Mouse (Mus musculus): ENCODE results near the gene Ipp. TPM values are rescaled to one million over a fixed set of nuclear protein-coding genes. Genes with fewer than 3 reads are reported as not detected.

Ipp gene
- 8.4 and 10.1 TPM in 2 replicates for total RNA-seq (2012; rRNA removed)
- polyA plus RNA-seq (2012; ENCODE audit: insufficient read depth in 1 of 2, insufficient read length in 2 of 2, low read depth in 1 of 2, low replicate concordance in 2 of 2, missing spikeins in 1 of 2): 1 to 10 TPM in 1 of 2 experiments, not detected in 1; 8.8 TPM

- peaks cover 6% of the 10 kb centered on the region; the same call in 1 of the 2 replicates for H3K79me2 ChIP-seq (ENCODE audit: control insufficient read depth, insufficient read depth, low read length, poor library complexity)
- no peak for TF ChIP-seq EP300 (IDR thresholded peaks at IDR 0.05; ENCODE audit: low read depth in 1 of 2, low read length in 2 of 2)
- TF ChIP-seq MAZ (IDR thresholded peaks at IDR 0.05; ENCODE audit: low read depth, low read length): no peak; the same call in 1 of the 2 replicates
- no peak for TF ChIP-seq UBTF (IDR thresholded peaks at IDR 0.05; ENCODE audit: borderline replicate concordance, insufficient read depth, low read depth, low read length)
- no peak for TF ChIP-seq CHD1 (IDR thresholded peaks at IDR 0.05; ENCODE audit: low read depth, low read length)
- TF ChIP-seq ZC3H11A (IDR thresholded peaks at IDR 0.05; ENCODE audit: low read depth, low read length): no peak
- no peak for TF ChIP-seq MYB (IDR thresholded peaks at IDR 0.05; ENCODE audit: low read depth, low read length)
- TF ChIP-seq ZMIZ1 (IDR thresholded peaks at IDR 0.05; ENCODE audit: low read depth, low read length): peak; percentile 72
- no peak; the same call in 1 of the 2 replicates for TF ChIP-seq MXI1 (IDR thresholded peaks at IDR 0.05; ENCODE audit: low read depth, low read length)
- 0 out of 2 replicates have a peak, but pooled peaks have one; percentile 15 for TF ChIP-seq POLR2AphosphoS5 (IDR thresholded peaks at IDR 0.05; ENCODE audit: borderline replicate concordance, low read depth, low read length)
- no peak for TF ChIP-seq RAD21 (IDR thresholded peaks at IDR 0.05; ENCODE audit: low read depth, low read length)
- no peak; the same call in 1 of the 2 replicates for TF ChIP-seq ETS1 (IDR thresholded peaks at IDR 0.05; ENCODE audit: low read depth, low read length)
- TF ChIP-seq HCFC1 (IDR thresholded peaks at IDR 0.05; ENCODE audit: low read depth, low read length): peak; percentile 65; the same call in 1 of the 2 replicates
- TF ChIP-seq TBP (IDR thresholded peaks at IDR 0.05; ENCODE audit: low read depth, low read length): 0 out of 2 replicates have a peak, but pooled peaks have one; percentile 21
- no peak for TF ChIP-seq JUND (IDR thresholded peaks at IDR 0.05; ENCODE audit: low read depth, low read length)
- TF ChIP-seq ELF1 (IDR thresholded peaks at IDR 0.05; ENCODE audit: low read depth, low read length): no peak
- TF ChIP-seq NELFE (IDR thresholded peaks at IDR 0.05; ENCODE audit: low read depth, low read length): peak; percentile 95
- TF ChIP-seq MAFK (IDR thresholded peaks at IDR 0.05; ENCODE audit: borderline replicate concordance, low read depth, low read length): no peak
- peak; percentile 73 for TF ChIP-seq USF1 (IDR thresholded peaks at IDR 0.05; ENCODE audit: low read depth, low read length)
- no peak; the same call in 1 of the 2 replicates for TF ChIP-seq MAX (IDR thresholded peaks at IDR 0.05; ENCODE audit: low read length)
- peak; percentile 80; the same call in 1 of the 2 replicates for TF ChIP-seq E2F4 (IDR thresholded peaks at IDR 0.05; ENCODE audit: borderline replicate concordance, low read depth, low read length)
- no peak for TF ChIP-seq TAL1 (IDR thresholded peaks at IDR 0.05; ENCODE audit: low read length)
- no peak for TF ChIP-seq KAT2A (conservative IDR thresholded peaks at IDR 0.05; ENCODE audit: low read depth, low read length)
- TF ChIP-seq CTCF (IDR thresholded peaks at IDR 0.05 in 2 of 3, conservative IDR thresholded peaks at IDR 0.05 in 1 of 3; ENCODE audit: control insufficient read depth in 1 of 3, insufficient read depth in 1 of 3, low read depth in 2 of 3, low read length in 3 of 3, poor library complexity in 1 of 3, severe bottlenecking in 1 of 3): no peak
- no peak for TF ChIP-seq SMC3 (IDR thresholded peaks at IDR 0.05; ENCODE audit: low read depth, low read length)
- peak; percentile 88 for TF ChIP-seq POLR2AphosphoS2 (IDR thresholded peaks at IDR 0.05; ENCODE audit: low read length)
- peak; percentile 94 to 99 for TF ChIP-seq POLR2A (IDR thresholded peaks at IDR 0.05; ENCODE audit: control insufficient read depth in 1 of 2, insufficient read depth in 1 of 2, low read depth in 1 of 2, low read length in 2 of 2, poor library complexity in 1 of 2)
- peak; percentile 44 for TF ChIP-seq TCF12 (IDR thresholded peaks at IDR 0.05; ENCODE audit: low read depth, low read length)
- no peak for TF ChIP-seq GABPA (IDR thresholded peaks at IDR 0.05; ENCODE audit: low read depth, low read length)
- peak; percentile 65; the same call in 1 of the 2 replicates for TF ChIP-seq SIN3A (IDR thresholded peaks at IDR 0.05; ENCODE audit: low read length)
- peak; percentile 91 for TF ChIP-seq NRF1 (IDR thresholded peaks at IDR 0.05; ENCODE audit: insufficient read depth, low read depth, low read length, poor library complexity, severe bottlenecking)
- H3K9ac ChIP-seq (ENCODE audit: control insufficient read depth, low read depth, low read length, poor library complexity, severe bottlenecking): peak within 1 kb of the TSS; percentile 97
- H3K36me3 ChIP-seq (ENCODE audit: control insufficient read depth in 1 of 2, insufficient read depth in 2 of 2, low read length in 2 of 2): peaks cover 0 to 12% of the 10 kb centered on the region in 2 experiments; a peak in 2 of 4 replicates
- peak within 1 kb of the TSS; percentile 70 to 88 for H3K4me3 ChIP-seq (ENCODE audit: control insufficient read depth in 1 of 2, insufficient read depth in 1 of 2, low read depth in 2 of 2, low read length in 2 of 2)
- H3K9me3 ChIP-seq (replicated peaks; ENCODE audit: insufficient read depth, low read length): no peaks in the 10 kb centered on the region
- H3K27ac ChIP-seq (ENCODE audit: control insufficient read depth, low read depth, low read length): peak within 1 kb of the TSS; percentile 86
- peak; percentile 97 for DNase-seq (ENCODE audit: low read depth, low spot score)
- no peaks in the 10 kb centered on the region for H3K27me3 ChIP-seq (ENCODE audit: control insufficient read depth in 1 of 2, insufficient read depth in 2 of 2, low read length in 2 of 2)
- peaks cover 0 to 12% of the 10 kb centered on the region in 2 experiments; a peak in 2 of 4 replicates for H3K4me1 ChIP-seq (ENCODE audit: control insufficient read depth in 1 of 2, insufficient read depth in 2 of 2, low read length in 2 of 2)
Observed at GRCm38 (mm10) chr4:116507425-116508218, at the start of gene Ipp. Gene Ipp, plus strand, starts transcription at chr4:116507549.
